Mouse (Mus musculus) C2C12 (cell line): ENCODE measurements around the gene Gm20388.

Experiments used
- CEBPB ChIP-seq: IDR thresholded peaks from one replicate; pipeline ENCODE4 v1.6.1; 2011; ENCODE audit warnings: low read depth, mild to moderate bottlenecking, control low read depth, moderate library complexity
- CTCF ChIP-seq: IDR thresholded peaks from one replicate; pipeline ENCODE4 v1.5.1; 2011; ENCODE audit not compliant: control insufficient read depth, insufficient read depth, insufficient read length
- MAX ChIP-seq: IDR thresholded peaks from one replicate; pipeline ENCODE4 v1.6.1; 2011; ENCODE audit warnings: mild to moderate bottlenecking, control low read depth
- MYOD1 ChIP-seq: IDR thresholded peaks from one replicate; pipeline ENCODE4 v1.6.1; 2011; ENCODE audit warnings: low read depth; ENCODE audit not compliant: control insufficient read depth, insufficient read length
- MYOG ChIP-seq: IDR thresholded peaks from one replicate; pipeline ENCODE4 v1.6.1; 2011; ENCODE audit not compliant: control insufficient read depth, insufficient read length; ENCODE audit errors: extremely low read depth
- USF1 ChIP-seq: IDR thresholded peaks from one replicate; pipeline ENCODE4 v1.6.1; 2011; ENCODE audit warnings: low read depth, mild to moderate bottlenecking, control low read depth, moderate library complexity

- TF ChIP-seq CTCF: no peak
- no peak for TF ChIP-seq CEBPB
- no peak for TF ChIP-seq MYOD1
- TF ChIP-seq MAX: no peak
- TF ChIP-seq USF1: no peak
- TF ChIP-seq MYOG: no peak
Observed at GRCm38 (mm10) chr8:123873364-123873763, 3962.7 kb downstream of the Gm20388 start.
